Mouse (Mus musculus): Measurements from ENCODE around the gene Gnaq.

GRCm38 (mm10) chr19:16157120-16157519 is 24.5 kb downstream of the Gnaq start:
- TF ChIP-seq POLR2A (IDR thresholded peaks at IDR 0.05; ENCODE audit: borderline replicate concordance, low read depth, low read length) (no peak), CTCF (IDR thresholded peaks at IDR 0.05; ENCODE audit: low read depth, low read length) (no peak)

Measured in bone marrow macrophage, adult 2 months (primary cell).